Mouse (Mus musculus): ENCODE results near the gene Baz2b.

GRCm38 (mm10) chr2:59913610-59914009, 296.0 kb downstream of the Baz2b start:
- no peak for TF ChIP-seq CTCF (conservative IDR thresholded peaks at IDR 0.05; ENCODE audit: low read length)
- no peak for TF ChIP-seq POU5F1 (IDR thresholded peaks at IDR 0.05; ENCODE audit: borderline replicate concordance, low read length)
- no peak for TF ChIP-seq NANOG (IDR thresholded peaks at IDR 0.05; ENCODE audit: borderline replicate concordance, low read length)
